Mouse (Mus musculus): ENCODE results near the gene Rbsn. TPM values are rescaled to one million over a fixed set of nuclear protein-coding genes. Genes with fewer than 3 reads are reported as not detected.

Gene Rbsn
- polyA plus RNA-seq, 1 experiment from 2014 or later: 31.6 TPM

- no peak overlapping the region for H3K27ac ChIP-seq (replicated peaks)
- H3K4me1 ChIP-seq: no peaks in the 10 kb centered on the region
- H3K4me2 ChIP-seq (replicated peaks): no peak overlapping the region
- ATAC-seq (ENCODE audit: low FRiP score, low read depth): no peak
- no peaks in the 10 kb centered on the region for H3K36me3 ChIP-seq
- no peaks in the 10 kb centered on the region for H3K9me3 ChIP-seq
- no peak overlapping the region for H3K9ac ChIP-seq (replicated peaks)
- no peak overlapping the region for H3K4me3 ChIP-seq
- no peaks in the 10 kb centered on the region for H3K27me3 ChIP-seq
- 86% methylated on average over 2 of the region's 2 CpGs for WGBS
Measured at GRCm38 (mm10) chr6:92229586-92229985, 14.9 kb upstream of the Rbsn start.

DNA sequence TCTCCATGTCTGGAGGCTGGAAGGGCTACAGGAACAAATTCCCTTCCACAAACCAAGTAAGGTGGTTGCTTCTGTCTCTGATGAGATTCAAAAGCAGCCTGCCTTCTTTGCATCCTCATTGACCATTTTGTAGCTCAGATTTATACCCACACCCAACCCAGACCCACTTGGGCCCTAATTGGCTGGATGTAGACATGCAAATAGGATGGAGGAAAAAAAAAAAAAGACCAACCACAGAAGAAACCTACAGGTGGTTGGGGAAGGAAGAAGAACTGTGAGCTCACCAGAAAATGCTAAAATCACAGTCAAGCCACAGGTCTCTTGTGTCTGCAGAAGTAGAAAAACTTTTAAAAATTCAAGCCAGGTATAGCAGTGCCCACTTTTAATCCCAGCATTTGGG lies 14.4 kb upstream of the Rbsn start:
- no peaks in the 10 kb centered on the region for H3K27me3 ChIP-seq
- H3K4me1 ChIP-seq: no peaks in the 10 kb centered on the region
- no peak for ATAC-seq (ENCODE audit: low FRiP score, low read depth)
- no peaks in the 10 kb centered on the region for H3K9me3 ChIP-seq
- H3K36me3 ChIP-seq: no peaks in the 10 kb centered on the region
- no peak overlapping the region for H3K4me3 ChIP-seq
- H3K4me2 ChIP-seq (replicated peaks): no peak overlapping the region
- H3K27ac ChIP-seq (replicated peaks): no peak overlapping the region
- H3K9ac ChIP-seq (replicated peaks): no peak overlapping the region

- Histone ChIP-seq H3K9me3 (no peaks in the 10 kb centered on the region), H3K4me2 (replicated peaks) (no peak overlapping the region), H3K4me3 (no peak overlapping the region), H3K36me3 (no peaks in the 10 kb centered on the region), H3K27ac (replicated peaks) (no peak overlapping the region), H3K4me1 (no peaks in the 10 kb centered on the region), H3K9ac (replicated peaks) (no peak overlapping the region), H3K27me3 (no peaks in the 10 kb centered on the region)
- no peak for ATAC-seq (ENCODE audit: low FRiP score, low read depth)
- WGBS: 79% methylated on average over 1 of the region's 1 CpGs
Measured at GRCm38 (mm10) chr6:92224981-92225380, 10.3 kb upstream of the Rbsn start.

DNA sequence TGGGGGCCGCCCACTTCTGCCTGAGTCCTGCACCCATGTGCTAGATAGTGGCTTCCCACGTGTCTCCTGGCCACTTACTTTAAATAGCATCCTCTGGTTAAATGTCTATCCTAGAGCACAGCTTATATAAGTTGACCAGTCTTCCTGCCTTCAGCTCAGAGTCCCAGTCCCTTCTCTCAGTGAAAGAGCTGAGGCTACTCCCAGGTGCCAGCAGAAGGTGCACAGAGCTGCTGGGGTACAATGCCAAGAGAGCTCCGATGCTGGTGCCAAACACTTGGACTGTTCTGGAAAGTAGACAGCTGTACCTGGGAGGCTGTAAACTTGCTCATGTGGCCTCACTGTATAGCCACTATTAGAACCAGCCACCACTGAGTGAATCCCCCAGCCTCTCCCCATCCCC lies 7.3 kb upstream of the Rbsn start:
- Histone ChIP-seq H3K27ac (replicated peaks) (no peak overlapping the region), H3K4me2 (replicated peaks) (no peak overlapping the region), H3K4me1 (no peaks in the 10 kb centered on the region), H3K4me3 (no peak overlapping the region), H3K36me3 (no peaks in the 10 kb centered on the region), H3K9ac (replicated peaks) (no peak overlapping the region), H3K27me3 (no peaks in the 10 kb centered on the region), H3K9me3 (no peaks in the 10 kb centered on the region)
- 86% methylated on average over 3 of the region's 3 CpGs for WGBS
- no peak for ATAC-seq (ENCODE audit: low FRiP score, low read depth)

DNA sequence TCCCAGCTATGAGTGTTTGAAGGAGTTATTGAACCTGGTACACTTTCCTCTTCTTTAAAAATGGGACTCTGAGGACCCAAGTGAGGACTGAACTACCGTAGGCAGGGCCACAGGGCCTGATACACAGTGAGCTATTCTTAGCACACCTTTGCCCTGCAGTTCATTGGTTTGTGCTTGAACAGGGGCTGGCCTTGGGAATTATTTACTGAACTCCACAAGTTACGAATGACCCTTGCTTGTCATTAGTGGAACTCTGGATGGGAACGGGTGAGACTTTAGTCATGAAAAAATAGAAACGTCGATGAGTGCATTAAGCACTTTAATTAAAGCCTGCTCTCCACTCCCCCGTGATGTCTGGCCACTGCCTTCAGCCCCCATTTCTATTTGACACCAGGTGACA lies 6.9 kb upstream of the Rbsn start:
- H3K27me3 ChIP-seq: no peaks in the 10 kb centered on the region
- no peak overlapping the region for H3K4me2 ChIP-seq (replicated peaks)
- ATAC-seq (ENCODE audit: low FRiP score, low read depth): no peak
- H3K4me3 ChIP-seq: no peak overlapping the region
- H3K4me1 ChIP-seq: no peaks in the 10 kb centered on the region
- WGBS: 89% methylated on average over 6 of the region's 6 CpGs
- H3K27ac ChIP-seq (replicated peaks): no peak overlapping the region
- H3K36me3 ChIP-seq: no peaks in the 10 kb centered on the region
- H3K9me3 ChIP-seq: no peaks in the 10 kb centered on the region
- H3K9ac ChIP-seq (replicated peaks): no peak overlapping the region

GRCm38 (mm10) chr6:92219445-92219844 lies 4.7 kb upstream of the Rbsn start:
- H3K4me3 ChIP-seq: no peak overlapping the region
- no peak for ATAC-seq (ENCODE audit: low FRiP score, low read depth)
- no peaks in the 10 kb centered on the region for H3K27me3 ChIP-seq
- no peak overlapping the region for H3K4me2 ChIP-seq (replicated peaks)
- H3K36me3 ChIP-seq: no peaks in the 10 kb centered on the region
- peaks cover 3% of the 10 kb centered on the region; the same call in 1 of the 2 replicates for H3K4me1 ChIP-seq
- no peak overlapping the region for H3K9ac ChIP-seq (replicated peaks)
- H3K27ac ChIP-seq (replicated peaks): no peak overlapping the region
- 51% methylated on average over 3 of the region's 3 CpGs for WGBS
- no peaks in the 10 kb centered on the region for H3K9me3 ChIP-seq

DNA sequence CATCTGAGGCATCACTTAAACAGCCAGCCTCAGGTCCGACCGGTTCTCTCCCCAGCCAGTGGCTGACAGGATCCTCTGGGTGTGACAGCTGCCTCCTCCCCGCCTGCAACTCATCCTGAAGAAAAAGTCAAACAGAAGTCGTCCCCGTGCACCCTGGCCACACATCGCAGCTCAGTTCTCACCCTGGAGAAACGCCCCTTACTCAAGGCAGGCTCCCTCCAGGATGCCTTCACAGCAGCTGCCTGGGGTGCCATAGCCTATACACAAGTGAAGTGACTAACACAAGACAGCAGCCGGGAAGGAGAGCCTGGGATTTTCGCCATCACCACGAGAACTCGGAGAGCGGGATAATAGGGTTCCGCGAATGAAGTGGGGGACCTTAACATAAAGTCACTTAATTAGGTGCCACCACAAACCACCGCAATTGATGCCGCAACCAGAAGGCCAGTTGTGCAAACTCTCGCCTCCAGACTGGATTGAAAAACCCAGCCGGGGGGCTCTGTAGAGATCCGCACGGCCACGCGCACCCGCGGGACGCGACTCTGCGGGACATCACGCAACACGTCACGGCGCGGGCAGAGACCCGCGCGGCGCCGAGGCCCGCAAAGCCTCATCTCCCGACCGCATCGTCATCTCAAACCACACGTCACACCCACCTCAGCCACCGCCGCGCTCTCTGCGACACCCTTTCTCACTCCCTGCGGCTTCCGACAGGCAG lies 511 bp downstream of the Rbsn start:
- Histone ChIP-seq H3K4me2 (replicated peaks) (peak overlapping the region; percentile 97), H3K36me3 (peaks cover 9% of the 10 kb centered on the region; the same call in 1 of the 2 replicates), H3K4me3 (peak overlapping the region; percentile 96), H3K4me1 (peaks cover 18% of the 10 kb centered on the region), H3K27ac (replicated peaks) (peak overlapping the region; percentile 85), H3K27me3 (no peaks in the 10 kb centered on the region), H3K9ac (replicated peaks) (peak overlapping the region; percentile 88), H3K9me3 (no peaks in the 10 kb centered on the region)
- under 1% methylated on average over 47 of the region's 48 CpGs for WGBS
- peak; percentile 82 for ATAC-seq (ENCODE audit: low FRiP score, low read depth)

GRCm38 (mm10) chr6:92199414-92199813 lies 15.3 kb downstream of the Rbsn start:
- no peak for ATAC-seq (ENCODE audit: low FRiP score, low read depth)

DNA sequence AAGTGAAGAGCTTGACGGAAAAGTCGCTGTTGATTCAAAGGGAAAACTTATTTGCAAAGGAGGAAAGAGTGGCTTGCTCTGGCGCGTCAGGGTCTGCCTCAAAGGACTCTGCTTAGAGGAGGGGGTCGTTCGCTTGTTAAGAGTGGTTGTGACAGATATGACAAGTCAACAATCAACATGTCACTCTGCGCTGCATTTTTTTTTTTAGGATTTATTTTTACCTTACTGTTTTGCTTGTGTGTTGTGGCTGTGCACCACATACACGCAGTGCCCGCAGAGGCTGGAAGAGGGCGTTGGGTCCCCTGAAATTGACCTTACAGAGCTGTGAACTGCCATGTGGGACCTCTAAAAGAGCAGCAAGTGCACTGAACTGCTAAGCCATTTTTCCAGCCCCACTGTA lies 30.5 kb downstream of the Rbsn start:
- Histone ChIP-seq H3K9me3 (peaks cover 6% of the 10 kb centered on the region; the same call in 1 of the 2 replicates), H3K27ac (replicated peaks) (no peak overlapping the region), H3K4me3 (peak overlapping the region; percentile 78), H3K36me3 (peaks cover 46% of the 10 kb centered on the region), H3K4me1 (peaks cover 9% of the 10 kb centered on the region), H3K4me2 (replicated peaks) (peak overlapping the region; percentile 83), H3K27me3 (no peaks in the 10 kb centered on the region), H3K9ac (replicated peaks) (peak overlapping the region; percentile 76)
- WGBS: 7% methylated on average over 10 of the region's 10 CpGs
- peak; percentile 72 for ATAC-seq (ENCODE audit: low FRiP score, low read depth)

More at GRCm38 (mm10) chr6:92199414-92199813, 15.3 kb downstream of the Rbsn start:
- WGBS: 93% methylated on average over 8 of the region's 8 CpGs
- no peak overlapping the region for H3K4me2 ChIP-seq (replicated peaks)
- no peak overlapping the region for H3K9ac ChIP-seq (replicated peaks)
- H3K4me3 ChIP-seq: no peak overlapping the region
- no peaks in the 10 kb centered on the region for H3K9me3 ChIP-seq
- peaks cover 57% of the 10 kb centered on the region for H3K36me3 ChIP-seq
- no peaks in the 10 kb centered on the region for H3K4me1 ChIP-seq
- no peaks in the 10 kb centered on the region for H3K27me3 ChIP-seq
- no peak overlapping the region for H3K27ac ChIP-seq (replicated peaks)

GRCm38 (mm10) chr6:92183621-92184131 lies 31.0 kb downstream of the Rbsn start, which contains the start of gene Mrps25:
Gene Mrps25 (minus strand): TSS chr6:92184033.
- H3K4me2 ChIP-seq (replicated peaks): peak within 1 kb of the TSS; percentile 83
- WGBS: under 1% methylated on average over 42 of the region's 42 CpGs
- no peaks in the 10 kb centered on the region for H3K27me3 ChIP-seq
- H3K36me3 ChIP-seq: peaks cover 46% of the 10 kb centered on the region
- H3K4me1 ChIP-seq: peaks cover 9% of the 10 kb centered on the region
- H3K27ac ChIP-seq (replicated peaks): no peak within 1 kb of the TSS
- peak within 1 kb of the TSS; percentile 78 for H3K4me3 ChIP-seq
- ATAC-seq (ENCODE audit: low FRiP score, low read depth): peak; percentile 93
- peak within 1 kb of the TSS; percentile 76 for H3K9ac ChIP-seq (replicated peaks)
- H3K9me3 ChIP-seq: peaks cover 6% of the 10 kb centered on the region; the same call in 1 of the 2 replicates

DNA sequence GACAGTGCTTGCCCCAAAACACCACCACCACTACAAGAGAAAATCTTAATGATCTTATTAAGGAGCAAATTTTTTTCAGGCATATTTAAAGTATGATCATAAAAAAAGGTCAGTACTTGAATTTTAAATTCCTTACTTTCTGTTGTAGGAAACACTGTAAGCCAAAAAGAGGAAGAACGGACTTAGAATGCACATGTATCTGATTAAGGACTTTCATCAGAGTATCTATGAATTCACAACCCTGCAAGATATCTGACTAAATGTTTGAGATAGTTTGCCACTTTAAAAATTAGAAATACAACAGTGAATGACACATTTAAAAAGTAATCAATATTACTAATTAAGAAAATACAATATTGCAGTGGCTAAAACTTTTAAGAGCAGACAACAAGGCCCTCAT lies 38.3 kb downstream of the Rbsn start:
- Histone ChIP-seq H3K27ac (replicated peaks) (no peak overlapping the region), H3K9me3 (peaks cover 6% of the 10 kb centered on the region; the same call in 1 of the 2 replicates), H3K9ac (replicated peaks) (no peak overlapping the region), H3K27me3 (no peaks in the 10 kb centered on the region), H3K4me2 (replicated peaks) (no peak overlapping the region), H3K4me1 (no peaks in the 10 kb centered on the region), H3K4me3 (no peak overlapping the region), H3K36me3 (peaks cover 72% of the 10 kb centered on the region)
- ATAC-seq (ENCODE audit: low FRiP score, low read depth): no peak
- WGBS: 96% methylated on average over 1 of the region's 1 CpGs

DNA sequence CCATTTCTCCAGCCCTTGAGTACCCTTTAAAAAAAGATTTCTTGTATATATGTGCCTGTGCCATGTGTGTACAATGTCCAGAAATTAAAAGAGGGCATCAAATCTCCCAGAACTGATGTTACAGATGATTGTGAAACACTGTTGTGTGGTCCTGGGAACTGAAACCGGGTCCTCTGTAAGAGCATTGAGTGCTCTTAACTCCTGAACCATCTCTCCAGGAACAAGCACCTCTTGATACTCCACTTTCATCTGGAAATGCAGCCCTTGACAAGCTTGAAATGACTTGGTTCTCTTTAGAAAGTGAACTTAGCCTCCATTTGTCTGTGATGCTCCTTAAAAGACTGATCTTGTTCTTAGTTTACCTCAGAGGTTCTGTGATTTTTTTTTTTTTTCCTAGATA lies 52.0 kb downstream of the Rbsn start:
- WGBS: 88% methylated on average over 1 of the region's 1 CpGs
- Histone ChIP-seq H3K36me3 (peaks cover 91% of the 10 kb centered on the region), H3K4me2 (replicated peaks) (no peak overlapping the region), H3K9ac (replicated peaks) (no peak overlapping the region), H3K9me3 (no peaks in the 10 kb centered on the region), H3K27ac (replicated peaks) (no peak overlapping the region), H3K27me3 (no peaks in the 10 kb centered on the region), H3K4me3 (no peak overlapping the region), H3K4me1 (no peaks in the 10 kb centered on the region; the same call in 1 of the 2 replicates)
- ATAC-seq (ENCODE audit: low FRiP score, low read depth): no peak

Measured in midbrain, embryonic 12.5 days (tissue).